Mouse (Mus musculus): ENCODE data around the gene Trim7.
A peak's percentile ranks its signal among the peaks of the same experiment; 100 is the strongest.
"Not testable (repeated sequence)": the region's sequence is repeated elsewhere in the genome, so short reads cannot be mapped to it uniquely, and the experiment has no call there.

The Trim7 gene

GRCm38 (mm10) chr11:48803988-48804387 lies 22.0 kb upstream of the Trim7 start:
- no peak for DNase-seq

- no peak for DNase-seq
Observed at GRCm38 (mm10) chr11:48804922-48805321, 21.0 kb upstream of the Trim7 start.

- no peak for DNase-seq
Observed at GRCm38 (mm10) chr11:48806856-48807562, 18.9 kb upstream of the Trim7 start.

GRCm38 (mm10) chr11:48807563-48808303 lies 18.2 kb upstream of the Trim7 start:
- DNase-seq = no peak

GRCm38 (mm10) chr11:48808304-48808646 lies 17.7 kb upstream of the Trim7 start:
- DNase-seq = no peak

GRCm38 (mm10) chr11:48808737-48809433 lies 17.1 kb upstream of the Trim7 start:
- no peak for DNase-seq

- no peak for DNase-seq
Observed at GRCm38 (mm10) chr11:48809434-48809830, 16.5 kb upstream of the Trim7 start.

- DNase-seq = no peak
Observed at GRCm38 (mm10) chr11:48810142-48810541, 15.8 kb upstream of the Trim7 start.

GRCm38 (mm10) chr11:48813782-48814181 lies 12.2 kb upstream of the Trim7 start:
- no peak for DNase-seq

GRCm38 (mm10) chr11:48815851-48816250 lies 10.1 kb upstream of the Trim7 start:
- DNase-seq = peak in 1 of 2 experiments; percentile 22

- DNase-seq = peak in 1 of 2 experiments; percentile 56
Observed at GRCm38 (mm10) chr11:48816281-48816781, 9.6 kb upstream of the Trim7 start.

- peak; percentile 99 for DNase-seq
Observed at GRCm38 (mm10) chr11:48816800-48817665, 8.9 kb upstream of the Trim7 start, which contains the start of gene Trim41. Trim41 (minus strand) TSS chr11:48817353.

- no peak for DNase-seq
Observed at GRCm38 (mm10) chr11:48817794-48818193, 8.1 kb upstream of the Trim7 start.

GRCm38 (mm10) chr11:48818346-48818745 lies 7.6 kb upstream of the Trim7 start:
- peak; percentile 79 to 91 for DNase-seq

- DNase-seq = no peak
Observed at GRCm38 (mm10) chr11:48819614-48820307, 6.2 kb upstream of the Trim7 start.

GRCm38 (mm10) chr11:48820308-48820674 lies 5.6 kb upstream of the Trim7 start:
- DNase-seq = no peak

GRCm38 (mm10) chr11:48821299-48821698 lies 4.6 kb upstream of the Trim7 start:
- not testable (repeated sequence) for DNase-seq

- DNase-seq = no peak
Observed at GRCm38 (mm10) chr11:48822768-48823512, 3.0 kb upstream of the Trim7 start.

- DNase-seq = peak; percentile 51 to 72
Observed at GRCm38 (mm10) chr11:48823536-48823972, 2.4 kb upstream of the Trim7 start.

- no peak for DNase-seq
Observed at GRCm38 (mm10) chr11:48824311-48824830, 1.6 kb upstream of the Trim7 start.

GRCm38 (mm10) chr11:48826752-48827096 lies 784 bp downstream of the Trim7 start:
- DNase-seq = no peak
